Mouse (Mus musculus) heart, adult 11 months (tissue): Measurements from ENCODE around the gene Ten1.

Source experiments
- DNase-seq: peaks from one replicate; pipeline ENCODE4 v3.0.0; 2022

Ten1 gene

DNA sequence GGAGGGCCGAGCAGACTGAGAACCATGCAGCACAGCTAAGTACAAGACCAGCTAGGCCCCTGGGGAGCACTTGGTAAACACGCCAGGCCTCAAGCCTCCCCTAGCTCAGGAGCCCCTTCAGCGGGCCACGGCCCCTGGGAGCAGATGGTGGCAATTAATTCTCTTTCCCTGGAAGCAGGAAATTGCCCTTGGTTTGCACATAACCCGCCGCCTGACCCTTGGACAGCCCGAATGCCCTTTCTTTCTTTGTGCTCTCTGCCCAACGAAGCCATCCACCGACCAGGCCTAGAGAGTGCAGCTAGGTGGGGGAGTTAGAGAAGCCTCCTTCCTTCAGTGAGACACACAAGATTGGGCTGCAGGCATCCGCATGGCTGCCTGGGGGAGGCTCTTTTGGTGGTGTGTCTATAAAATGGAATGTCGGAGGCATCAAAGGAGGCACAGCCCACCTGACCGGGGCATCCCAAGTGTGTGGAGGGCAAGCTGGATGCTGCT, 43.1 kb downstream of the Ten1 start:
- no peak for DNase-seq

DNA sequence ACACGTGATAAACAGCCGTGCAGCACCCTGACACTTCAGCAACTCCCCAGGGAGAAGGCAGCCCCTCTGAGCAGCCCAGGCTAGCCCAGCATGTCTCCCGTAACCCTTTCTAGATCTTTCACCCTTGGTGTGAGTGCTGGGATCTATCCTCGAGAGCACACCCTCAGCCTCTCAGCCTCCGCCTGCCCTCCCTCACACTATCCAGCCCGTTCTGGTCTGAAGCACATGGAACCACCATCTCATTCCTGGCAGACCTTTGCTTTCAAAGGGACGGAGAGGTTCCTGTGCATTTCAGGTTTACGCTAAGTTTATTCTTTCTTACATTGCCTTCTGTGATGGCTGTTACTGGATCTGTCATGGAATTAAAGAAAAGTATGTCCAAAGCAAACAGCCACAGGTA, 45.9 kb downstream of the Ten1 start:
- no peak for DNase-seq

DNA sequence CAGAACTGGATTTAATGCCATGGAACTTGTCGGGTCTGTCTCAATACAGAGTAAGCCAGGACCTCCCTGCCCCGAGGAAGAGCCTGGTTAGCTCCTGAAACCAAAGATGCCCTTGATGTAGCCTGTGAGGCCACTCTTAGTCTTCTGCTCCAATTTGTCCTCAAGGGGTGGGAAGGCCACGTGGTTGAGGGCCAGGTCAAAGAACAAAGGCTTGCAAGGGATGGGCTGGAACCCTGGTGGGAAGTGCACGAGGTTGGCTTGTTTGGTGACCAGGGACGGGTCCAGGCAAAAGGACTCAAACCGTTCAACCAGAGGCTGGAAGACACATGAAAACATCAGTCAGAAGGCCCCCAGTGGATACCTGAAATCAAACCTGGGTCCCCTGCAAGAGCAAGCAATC, 47.0 kb downstream of the Ten1 start:
- DNase-seq: no peak

DNA sequence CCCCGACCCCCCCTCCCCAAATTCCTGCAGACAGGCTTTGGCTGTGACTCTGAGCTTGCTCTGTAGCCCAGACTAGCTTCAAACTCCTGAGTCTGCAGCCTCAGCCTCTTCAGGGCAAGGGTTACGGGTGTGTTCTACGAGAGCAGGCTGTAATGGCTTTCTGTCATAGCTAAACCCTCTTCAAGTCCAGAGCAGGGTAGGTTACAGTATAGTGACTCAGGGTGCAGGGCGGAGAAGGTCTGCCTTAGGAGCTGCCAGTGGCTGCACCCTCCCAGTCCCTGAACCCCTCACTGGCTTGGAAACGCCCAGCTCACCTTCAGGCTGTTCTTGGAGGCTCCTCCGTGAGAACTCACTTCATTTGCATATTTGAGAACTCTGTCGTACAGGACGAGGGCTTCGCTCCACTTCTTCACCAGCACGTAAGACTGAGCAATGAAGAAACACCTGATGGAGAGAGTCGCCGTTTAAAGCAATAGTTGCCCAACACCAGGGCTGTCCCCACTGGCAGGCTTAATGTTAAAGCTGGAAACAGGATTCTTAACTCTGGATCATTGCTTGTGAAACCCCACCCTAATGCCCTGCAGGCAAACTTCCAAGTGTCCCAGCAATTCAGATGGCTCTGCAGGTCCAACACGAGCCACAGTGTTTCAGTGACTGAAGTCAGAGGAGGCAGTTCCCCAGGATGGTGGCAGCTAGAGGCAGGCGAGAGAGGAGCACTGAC, 49.0 kb downstream of the Ten1 start:
- no peak for DNase-seq

DNA sequence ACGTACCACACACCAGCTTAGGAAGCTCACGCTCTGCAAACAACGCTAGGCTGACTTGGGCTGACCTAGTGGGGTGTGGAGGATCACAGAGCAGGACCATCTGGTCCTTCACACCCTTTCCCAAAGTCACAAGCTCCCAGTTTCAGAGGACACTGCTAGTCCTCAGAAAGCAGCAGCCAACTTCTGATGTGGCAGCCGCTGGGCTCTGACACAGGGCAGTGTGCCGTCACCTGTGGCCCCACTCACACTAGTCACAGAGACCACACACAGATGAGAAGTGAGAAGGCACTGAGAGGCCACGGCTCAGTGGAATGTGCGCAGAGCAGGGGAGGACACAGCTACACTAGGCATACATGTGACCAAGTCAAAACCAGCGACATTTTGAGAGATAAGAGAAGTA, 52.2 kb downstream of the Ten1 start:
- DNase-seq: no peak

DNA sequence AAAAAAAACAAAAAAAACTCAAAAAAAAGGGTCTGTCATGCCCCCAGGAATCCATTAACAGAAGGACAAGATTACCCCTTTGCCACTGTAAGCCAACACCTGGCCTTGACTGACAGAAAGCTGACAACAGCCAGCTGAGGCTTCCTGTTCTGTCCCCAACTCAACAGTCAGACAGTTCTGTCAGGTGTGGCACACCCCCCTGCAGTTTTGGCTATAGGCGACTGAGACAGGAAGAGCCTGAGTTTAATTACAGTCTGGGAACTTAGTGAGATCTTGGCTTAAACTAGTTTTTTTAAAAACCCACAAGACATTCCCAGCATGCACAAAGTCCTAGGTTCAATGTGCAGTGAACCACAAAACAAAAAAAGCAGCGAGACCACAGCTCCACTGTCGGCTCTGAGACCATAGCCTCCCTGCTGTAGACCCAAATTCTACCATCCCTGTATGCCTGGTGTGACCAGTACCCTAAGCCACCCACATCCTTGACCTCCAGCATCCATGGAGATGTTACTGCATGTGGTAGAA, 54.5 kb downstream of the Ten1 start:
- DNase-seq: no peak

DNA sequence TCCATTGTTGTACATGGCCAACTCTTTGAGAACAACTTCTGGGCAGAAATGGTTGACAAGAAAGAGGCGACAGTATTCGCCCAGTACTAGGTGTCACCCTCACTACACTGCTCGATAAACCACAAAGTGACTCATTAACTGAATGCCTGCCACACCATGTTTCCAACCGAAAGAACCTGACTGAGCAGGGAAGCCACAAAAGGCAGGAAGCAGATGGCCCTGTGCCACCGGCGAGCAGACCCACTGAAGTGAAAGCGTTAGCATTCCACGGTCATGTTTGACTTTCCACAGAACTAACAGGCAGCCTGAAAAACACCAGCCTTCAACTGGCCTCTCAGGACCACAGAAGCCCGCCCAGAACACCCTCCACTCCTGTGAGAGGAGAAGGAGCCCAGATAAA, 56.0 kb downstream of the Ten1 start:
- no peak for DNase-seq

DNA sequence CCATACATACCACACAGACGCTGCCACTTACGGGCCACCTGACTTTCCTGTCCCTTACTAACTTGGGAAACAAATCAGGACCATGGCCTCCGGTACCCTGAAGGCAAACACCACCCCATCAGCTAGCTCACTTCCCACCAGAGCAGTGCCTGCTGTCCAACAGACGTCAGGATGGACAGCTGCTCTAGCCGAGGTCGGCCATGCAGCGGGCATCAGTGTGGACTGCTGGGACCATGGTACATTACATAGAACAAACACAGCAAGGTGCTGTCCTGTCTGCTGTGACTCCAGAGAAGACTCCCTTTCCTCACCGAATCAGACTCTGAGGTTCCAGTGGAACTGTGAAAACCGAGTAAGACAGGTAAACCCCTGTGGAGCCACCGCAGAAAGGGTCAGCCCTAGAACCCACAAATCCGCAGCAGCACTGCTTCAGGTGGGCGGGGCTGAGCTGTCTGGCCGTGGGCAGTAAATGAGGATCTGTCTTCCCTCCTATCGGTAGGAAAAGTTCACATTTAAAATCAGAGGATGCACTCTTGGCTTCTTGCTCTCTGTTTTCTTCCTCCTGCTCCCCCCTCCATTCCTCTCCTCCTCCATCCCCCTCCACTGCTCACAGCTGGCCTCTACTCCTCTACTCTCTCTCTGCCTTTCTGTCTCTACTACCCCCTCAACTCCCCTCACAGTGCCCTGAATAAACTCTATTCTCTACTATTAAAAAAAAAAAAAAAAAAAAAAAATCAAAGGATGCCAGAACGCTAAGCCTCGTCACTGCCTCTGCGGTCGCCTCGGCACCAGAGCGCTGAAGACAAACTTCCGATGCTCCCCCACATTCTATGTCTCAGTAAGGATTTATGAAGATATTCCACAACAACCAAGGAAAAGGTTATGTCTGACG, 56.7 kb downstream of the Ten1 start:
- DNase-seq: no peak

DNA sequence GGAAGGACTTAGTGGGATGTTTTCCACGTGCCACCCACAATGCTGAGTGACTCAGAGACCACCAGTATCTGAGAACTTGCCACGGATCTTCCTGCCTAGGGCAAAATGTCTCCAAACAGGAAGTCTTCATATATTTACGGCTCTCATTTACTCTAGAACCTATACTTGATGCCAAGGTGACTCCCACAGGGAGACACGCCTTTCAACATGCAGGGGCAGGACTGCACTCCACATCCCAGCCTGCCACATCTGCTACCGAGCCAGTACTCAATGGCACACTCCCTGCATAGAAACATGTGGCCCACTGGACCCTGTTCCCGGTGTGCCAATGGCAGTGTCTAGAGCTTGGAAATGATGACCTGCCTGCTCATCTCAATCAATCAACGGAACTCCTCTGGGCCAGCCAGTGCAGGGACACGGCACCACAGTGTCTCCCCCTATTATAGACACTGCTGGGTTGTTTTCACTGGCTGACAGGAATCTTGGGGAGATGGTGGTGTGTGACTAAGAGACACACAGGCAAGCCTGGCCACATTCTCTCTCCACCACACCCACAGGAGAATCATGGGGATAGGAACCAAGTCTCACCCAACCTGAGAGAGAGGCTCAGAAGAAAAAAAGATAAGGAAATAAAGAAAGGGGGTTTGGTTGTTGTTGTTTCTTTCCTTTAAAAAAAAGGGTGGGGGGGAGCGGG, 57.5 kb downstream of the Ten1 start:
- no peak for DNase-seq

DNA sequence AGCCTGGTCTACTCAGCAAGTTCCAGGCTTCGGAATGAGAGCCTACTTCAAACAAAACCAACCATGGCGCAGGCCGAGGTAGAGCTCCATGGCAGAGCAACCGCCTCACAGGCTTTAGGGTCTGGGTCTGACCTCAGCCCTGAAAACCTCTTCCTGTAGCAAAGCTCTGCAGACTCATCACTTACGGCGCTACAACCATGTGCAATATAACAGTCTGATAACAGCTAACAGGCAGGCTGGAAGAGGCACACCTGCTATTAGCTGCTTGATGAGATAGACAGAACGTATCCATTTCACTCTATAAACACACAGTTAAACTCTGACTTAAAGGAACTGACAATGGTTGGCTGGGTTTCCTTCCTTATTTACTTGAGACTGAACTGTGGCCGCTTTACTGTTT, 60.8 kb downstream of the Ten1 start:
- no peak for DNase-seq

DNA sequence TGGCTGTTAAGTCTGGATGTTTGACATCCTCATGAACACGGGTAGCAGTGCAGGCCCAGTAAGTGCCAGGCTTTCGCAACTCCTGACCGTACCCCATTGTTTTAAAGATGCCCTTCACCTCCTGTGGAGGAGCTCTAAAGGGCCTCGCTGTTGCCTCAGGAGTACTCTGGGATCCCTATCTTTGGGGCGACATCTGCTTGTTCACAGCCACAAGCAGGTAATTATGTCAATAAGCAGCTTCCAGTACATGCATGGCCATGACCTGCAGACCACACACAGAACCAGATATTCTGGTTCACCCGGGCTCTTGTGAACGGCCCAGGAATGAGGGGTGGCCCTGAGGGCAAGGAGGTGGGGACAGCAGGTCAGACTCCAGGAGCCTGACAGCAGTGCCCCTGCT, 61.6 kb downstream of the Ten1 start:
- DNase-seq: no peak
